Mouse (Mus musculus) heart, embryonic 14.5 days (tissue): ENCODE results near the gene Mob1b. TPM values are rescaled to one million over a fixed set of nuclear protein-coding genes. Genes with fewer than 3 reads are reported as not detected.

ENCODE experiments used
- ATAC-seq: fragments of 200-750 bp; cut with Nextera tagmentation; 2 replicates; pipeline ENCODE4 v1.8.0; 2017; ENCODE audit warnings: low read depth, moderate TSS enrichment; ENCODE audit not compliant: insufficient number of reproducible peaks, insufficient read depth, low FRiP score
- H3K27ac ChIP-seq, 2 experiments: fragments of 200-500 bp in 1 of 2; fragments of 300-500 bp in 1 of 2; sonication (generic) in 1 of 2; replicated peaks in 1 of 2; 2 replicates each; pipeline ENCODE4 v1.5.1; 2012 to 2014; ENCODE audit warnings: low read depth in 2 of 2, low read length in 2 of 2, control low read depth in 1 of 2, mild to moderate bottlenecking in 1 of 2, mixed read lengths in 1 of 2; ENCODE audit not compliant: control insufficient read depth in 1 of 2, insufficient read depth in 1 of 2
- H3K27me3 ChIP-seq: fragments of 300-500 bp; sonication (generic); 2 replicates; pipeline ENCODE4 v1.6.1; 2014; ENCODE audit warnings: mild to moderate bottlenecking, low read length, control low read depth; ENCODE audit not compliant: control insufficient read depth, insufficient read depth
- H3K36me3 ChIP-seq: fragments of 300-500 bp; sonication (generic); 2 replicates; pipeline ENCODE4 v1.6.1; 2014; ENCODE audit warnings: mild to moderate bottlenecking, control low read depth, low read length, mixed read lengths; ENCODE audit not compliant: control insufficient read depth, insufficient read depth
- H3K4me1 ChIP-seq, 2 experiments: fragments of 200-500 bp in 1 of 2; fragments of 300-500 bp in 1 of 2; sonication (generic) in 1 of 2; 2 replicates each; pipeline ENCODE4 v1.6.1; 2012 to 2014; ENCODE audit warnings: low read length in 2 of 2, control low read depth in 1 of 2, mixed read lengths in 1 of 2; ENCODE audit not compliant: control insufficient read depth in 2 of 2, insufficient read depth in 2 of 2
- H3K4me2 ChIP-seq: fragments of 300-500 bp; sonication (generic); 2 replicates; pipeline ENCODE4 v1.6.1; 2014; ENCODE audit warnings: mild to moderate bottlenecking, low read length
- H3K4me3 ChIP-seq, 2 experiments: fragments of 200-500 bp in 1 of 2; fragments of 300-500 bp in 1 of 2; sonication (generic) in 1 of 2; 2 replicates each; pipeline ENCODE4 v1.5.1; 2012 to 2014; ENCODE audit warnings: low read length in 2 of 2, mild to moderate bottlenecking in 2 of 2, control low read depth in 1 of 2, low read depth in 1 of 2, moderate library complexity in 1 of 2; ENCODE audit not compliant: control insufficient read depth in 1 of 2, insufficient read depth in 1 of 2
- H3K9ac ChIP-seq: fragments of 300-500 bp; sonication (generic); 2 replicates; pipeline ENCODE4 v1.6.1; 2014; ENCODE audit warnings: mild to moderate bottlenecking, low read length
- H3K9me3 ChIP-seq: fragments of 300-500 bp; sonication (generic); 2 replicates; pipeline ENCODE4 v1.6.1; 2016; ENCODE audit warnings: low read length, control low read depth; ENCODE audit not compliant: control insufficient read depth
- whole genome bisulfite sequencing: fragments of 180-500 bp; shearing (Covaris S2); extraction: QIAGEN DNeasy Blood & Tissue Kit; methylation state at CpG from one replicate; pipeline ENCODE4 v1.1.7; 2014; 5-methylcytosine and 5-hydroxymethylcytosine counted together
- polyA plus RNA-seq: library from polyadenylated mRNA; unstranded; fragments of >200 nt; fragmentation: Nextera tagmentation; extraction: Ambion mirVana; gene quantifications from 2 replicates; pipeline ENCODE4 v1.2.1, GENCODE M21; 2014

The Mob1b gene
- polyA plus RNA-seq, 1 experiment from 2014 or later = 31.0 TPM

DNA sequence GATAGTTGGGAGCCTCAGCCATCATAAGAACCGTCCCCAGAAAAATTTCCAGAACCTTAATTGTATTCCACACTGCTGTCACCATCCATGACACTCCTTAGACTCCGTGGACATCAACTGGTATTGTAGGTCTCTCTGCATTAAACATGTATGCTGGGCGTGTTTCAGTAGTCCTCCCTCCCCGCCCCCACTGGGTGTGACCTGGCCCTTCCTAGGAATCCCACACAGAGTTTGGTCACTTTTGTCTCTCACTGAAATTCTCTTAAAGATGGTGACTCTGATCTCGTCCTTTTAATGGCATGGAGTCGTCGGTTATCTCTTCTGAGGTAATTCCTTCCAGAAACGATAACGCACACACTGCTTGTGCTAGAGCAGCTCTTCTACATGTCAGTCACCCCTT, 36.9 kb upstream of the Mob1b start:
- Histone ChIP-seq H3K27me3 (no peaks in the 10 kb centered on the region), H3K4me1 (peaks cover 5 to 7% of the 10 kb centered on the region in 2 experiments; a peak in 3 of 4 replicates), H3K9ac (no peak overlapping the region), H3K4me3 (no peak overlapping the region), H3K9me3 (no peaks in the 10 kb centered on the region), H3K4me2 (no peak overlapping the region), H3K36me3 (no peaks in the 10 kb centered on the region), H3K27ac (no peak overlapping the region)
- ATAC-seq = no peak
- 52% methylated on average over 9 of the region's 9 CpGs for WGBS

- ATAC-seq = no peak
- no peak overlapping the region for H3K27ac ChIP-seq
- 28% methylated on average over 3 of the region's 3 CpGs for WGBS
Measured at GRCm38 (mm10) chr5:88684226-88684625, 36.4 kb upstream of the Mob1b start.

GRCm38 (mm10) chr5:88685306-88685705, 35.3 kb upstream of the Mob1b start:
- Histone ChIP-seq H3K9ac (no peak overlapping the region), H3K4me1 (peaks cover 5 to 7% of the 10 kb centered on the region in 2 experiments; a peak in 3 of 4 replicates), H3K4me3 (no peak overlapping the region), H3K27ac (no peak overlapping the region), H3K9me3 (no peaks in the 10 kb centered on the region), H3K27me3 (no peaks in the 10 kb centered on the region), H3K36me3 (no peaks in the 10 kb centered on the region), H3K4me2 (no peak overlapping the region)
- WGBS = 13% methylated on average over 6 of the region's 6 CpGs
- ATAC-seq = no peak

More at GRCm38 (mm10) chr5:88684226-88684625, 36.4 kb upstream of the Mob1b start:
- Histone ChIP-seq H3K9me3 (no peaks in the 10 kb centered on the region), H3K27me3 (no peaks in the 10 kb centered on the region), H3K4me2 (no peak overlapping the region), H3K4me3 (no peak overlapping the region), H3K36me3 (no peaks in the 10 kb centered on the region), H3K4me1 (peaks cover 5 to 7% of the 10 kb centered on the region in 2 experiments; a peak in 3 of 4 replicates), H3K9ac (no peak overlapping the region)

DNA sequence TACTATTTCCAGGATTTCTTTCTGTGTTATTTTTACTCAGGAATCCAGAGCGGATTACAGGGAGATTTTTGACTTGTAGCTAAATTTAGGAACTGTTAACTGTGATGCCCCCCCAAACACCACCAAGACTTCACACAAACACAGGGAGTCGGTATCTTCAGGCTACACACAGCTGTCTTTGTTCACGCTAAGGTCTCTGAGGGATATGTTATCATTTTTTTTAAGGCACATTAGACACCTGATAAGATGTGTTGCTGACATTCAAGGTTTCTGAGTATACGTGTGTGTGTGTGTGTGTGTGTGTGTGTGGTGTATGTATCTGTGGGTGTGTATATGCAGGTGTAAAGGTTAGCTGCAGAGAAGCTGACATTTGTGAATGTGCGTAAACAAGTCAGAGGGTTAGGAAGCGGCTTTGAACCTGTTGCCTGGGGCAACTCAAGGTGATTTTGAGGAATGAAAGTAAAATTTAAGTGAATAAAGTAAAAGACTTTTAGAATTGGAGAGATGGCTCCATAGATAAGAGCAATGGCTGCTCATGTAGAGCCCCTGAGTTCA, 34.8 kb upstream of the Mob1b start:
- no peak overlapping the region for H3K4me3 ChIP-seq
- no peaks in the 10 kb centered on the region for H3K27me3 ChIP-seq
- ATAC-seq = no peak
- H3K4me1 ChIP-seq = peaks cover 5 to 7% of the 10 kb centered on the region in 2 experiments; a peak in 3 of 4 replicates
- no peaks in the 10 kb centered on the region for H3K36me3 ChIP-seq
- H3K9me3 ChIP-seq = no peaks in the 10 kb centered on the region
- WGBS = 36% methylated on average over 6 of the region's 6 CpGs
- no peak overlapping the region for H3K9ac ChIP-seq
- H3K4me2 ChIP-seq = no peak overlapping the region
- no peak overlapping the region for H3K27ac ChIP-seq

GRCm38 (mm10) chr5:88687996-88688406, 32.7 kb upstream of the Mob1b start:
- H3K9me3 ChIP-seq = no peaks in the 10 kb centered on the region
- no peaks in the 10 kb centered on the region for H3K27me3 ChIP-seq
- no peaks in the 10 kb centered on the region for H3K36me3 ChIP-seq
- peaks cover 5 to 7% of the 10 kb centered on the region in 2 experiments; a peak in 3 of 4 replicates for H3K4me1 ChIP-seq
- no peak overlapping the region for H3K27ac ChIP-seq
- H3K4me3 ChIP-seq = no peak overlapping the region
- no peak overlapping the region for H3K9ac ChIP-seq
- WGBS = 77% methylated on average over 8 of the region's 8 CpGs
- no peak for ATAC-seq
- no peak overlapping the region for H3K4me2 ChIP-seq

- 57% methylated on average over 15 of the region's 15 CpGs for WGBS
- ATAC-seq = no peak
Measured at GRCm38 (mm10) chr5:88688583-88689187, 32.0 kb upstream of the Mob1b start.

GRCm38 (mm10) chr5:88689279-88689938, 31.2 kb upstream of the Mob1b start:
- Histone ChIP-seq H3K27me3 (no peaks in the 10 kb centered on the region), H3K4me2 (no peak overlapping the region), H3K4me3 (no peak overlapping the region), H3K9me3 (no peaks in the 10 kb centered on the region), H3K9ac (no peak overlapping the region), H3K27ac (no peak overlapping the region), H3K4me1 (peaks cover 5 to 7% of the 10 kb centered on the region in 2 experiments; a peak in 3 of 4 replicates), H3K36me3 (no peaks in the 10 kb centered on the region)
- ATAC-seq = no peak
- 71% methylated on average over 3 of the region's 3 CpGs for WGBS

More at GRCm38 (mm10) chr5:88688583-88689187, 32.0 kb upstream of the Mob1b start:
- Histone ChIP-seq H3K27me3 (no peaks in the 10 kb centered on the region), H3K4me1 (peaks cover 5 to 7% of the 10 kb centered on the region in 2 experiments; a peak in 3 of 4 replicates), H3K4me2 (no peak overlapping the region), H3K9ac (no peak overlapping the region), H3K27ac (no peak overlapping the region), H3K36me3 (no peaks in the 10 kb centered on the region), H3K9me3 (no peaks in the 10 kb centered on the region), H3K4me3 (no peak overlapping the region)
